Mouse (Mus musculus): ENCODE measurements around the gene Hoxb7. TPM values are rescaled to one million over a fixed set of nuclear protein-coding genes. Genes with fewer than 3 reads are reported as not detected.

The Hoxb7 gene
- polyA plus RNA-seq, 1 experiment = not detected

DNA sequence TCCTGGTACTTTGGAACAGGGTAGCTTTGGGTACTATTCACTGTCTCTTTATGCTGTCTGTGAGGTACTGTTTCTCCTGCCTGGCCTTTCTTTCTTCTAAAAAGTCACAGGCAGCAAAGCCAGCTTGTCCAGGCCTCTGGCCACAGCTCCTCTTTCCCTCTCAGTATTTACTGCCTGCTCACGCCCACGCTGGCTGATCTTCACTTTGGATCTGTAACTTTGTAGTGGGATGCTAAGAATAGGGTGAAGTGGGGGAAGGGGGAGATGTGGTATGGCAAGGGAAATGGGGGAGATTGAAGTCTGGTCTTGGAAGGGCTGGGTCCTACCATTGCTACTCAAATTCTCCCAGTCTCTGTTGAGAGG is 47.6 kb downstream of the Hoxb7 start:
- Histone ChIP-seq H3K27ac (ENCODE audit: insufficient read depth, low read length) (no peak overlapping the region), H3K27me3 (ENCODE audit: control insufficient read depth, insufficient read depth, low read length) (peaks cover 5% of the 10 kb centered on the region; the same call in 1 of the 2 replicates)

DNA sequence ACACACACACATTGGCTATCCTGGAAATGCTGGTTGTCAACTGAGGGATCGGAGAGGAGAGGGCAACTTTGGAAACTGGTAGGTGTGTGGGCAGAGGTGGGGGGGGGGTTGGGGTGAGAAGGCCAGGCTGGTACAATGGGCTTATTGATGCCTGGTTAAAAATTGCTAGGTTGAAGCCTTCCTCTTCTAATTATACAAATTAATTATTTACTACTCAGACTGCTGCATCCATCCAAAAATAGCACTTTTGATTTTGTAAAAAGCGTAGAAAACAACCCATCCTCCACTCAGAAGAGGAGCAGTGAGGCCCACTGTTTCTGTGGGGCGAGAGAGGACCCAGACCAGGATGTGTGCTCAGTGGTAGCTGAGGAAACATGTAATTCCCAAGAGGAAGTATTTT is 48.6 kb downstream of the Hoxb7 start:
- H3K27me3 ChIP-seq (ENCODE audit: control insufficient read depth, insufficient read depth, low read length) = peaks cover 5% of the 10 kb centered on the region; the same call in 1 of the 2 replicates
- TF ChIP-seq CTCF (IDR thresholded peaks at IDR 0.05; ENCODE audit: borderline replicate concordance, insufficient read depth, low read depth, low read length) = no peak
- TF ChIP-seq POLR2A (IDR thresholded peaks at IDR 0.05; ENCODE audit: borderline replicate concordance, insufficient read depth, low read length) = no peak
- no peak overlapping the region for H3K27ac ChIP-seq (ENCODE audit: insufficient read depth, low read length)
- H3K4me1 ChIP-seq (ENCODE audit: control insufficient read depth, insufficient read depth, low read length) = no peaks in the 10 kb centered on the region
- 26% methylated on average over 3 of the region's 3 CpGs for WGBS
- no peak for DNase-seq
- no peak overlapping the region for H3K4me3 ChIP-seq (replicated peaks; ENCODE audit: insufficient read depth, low read depth, low read length)

More for the DNA sequence above, 47.6 kb downstream of the Hoxb7 start:
- Histone ChIP-seq H3K4me3 (replicated peaks; ENCODE audit: insufficient read depth, low read depth, low read length) (no peak overlapping the region), H3K4me1 (ENCODE audit: control insufficient read depth, insufficient read depth, low read length) (no peaks in the 10 kb centered on the region)
- TF ChIP-seq POLR2A (IDR thresholded peaks at IDR 0.05; ENCODE audit: borderline replicate concordance, insufficient read depth, low read length) = no peak
- no peak for TF ChIP-seq CTCF (IDR thresholded peaks at IDR 0.05; ENCODE audit: borderline replicate concordance, insufficient read depth, low read depth, low read length)
- DNase-seq = no peak
- WGBS = 8% methylated on average over 2 of the region's 2 CpGs

GRCm38 (mm10) chr11:96336597-96336996 is 50.2 kb downstream of the Hoxb7 start:
- no peak for TF ChIP-seq POLR2A (IDR thresholded peaks at IDR 0.05; ENCODE audit: borderline replicate concordance, insufficient read depth, low read length)
- TF ChIP-seq CTCF (IDR thresholded peaks at IDR 0.05; ENCODE audit: borderline replicate concordance, insufficient read depth, low read depth, low read length) = no peak
- DNase-seq = no peak
- Histone ChIP-seq H3K27ac (ENCODE audit: insufficient read depth, low read length) (no peak overlapping the region), H3K4me3 (replicated peaks; ENCODE audit: insufficient read depth, low read depth, low read length) (no peak overlapping the region), H3K27me3 (ENCODE audit: control insufficient read depth, insufficient read depth, low read length) (peaks cover 8% of the 10 kb centered on the region; the same call in 1 of the 2 replicates), H3K4me1 (ENCODE audit: control insufficient read depth, insufficient read depth, low read length) (no peaks in the 10 kb centered on the region)
- WGBS = 4% methylated on average over 2 of the region's 2 CpGs

GRCm38 (mm10) chr11:96337026-96337425 is 50.6 kb downstream of the Hoxb7 start:
- TF ChIP-seq POLR2A (IDR thresholded peaks at IDR 0.05; ENCODE audit: borderline replicate concordance, insufficient read depth, low read length) (no peak), CTCF (IDR thresholded peaks at IDR 0.05; ENCODE audit: borderline replicate concordance, insufficient read depth, low read depth, low read length) (no peak)
- Histone ChIP-seq H3K27ac (ENCODE audit: insufficient read depth, low read length) (no peak overlapping the region), H3K27me3 (ENCODE audit: control insufficient read depth, insufficient read depth, low read length) (peaks cover 9% of the 10 kb centered on the region; the same call in 1 of the 2 replicates), H3K4me3 (replicated peaks; ENCODE audit: insufficient read depth, low read depth, low read length) (no peak overlapping the region), H3K4me1 (ENCODE audit: control insufficient read depth, insufficient read depth, low read length) (no peaks in the 10 kb centered on the region)
- no peak for DNase-seq
- 4% methylated on average over 6 of the region's 6 CpGs for WGBS

- H3K4me1 ChIP-seq (ENCODE audit: control insufficient read depth, insufficient read depth, low read length) = no peaks in the 10 kb centered on the region
- no peak overlapping the region for H3K27ac ChIP-seq (ENCODE audit: insufficient read depth, low read length)
- no peak for TF ChIP-seq POLR2A (IDR thresholded peaks at IDR 0.05; ENCODE audit: borderline replicate concordance, insufficient read depth, low read length)
- no peak for TF ChIP-seq CTCF (IDR thresholded peaks at IDR 0.05; ENCODE audit: borderline replicate concordance, insufficient read depth, low read depth, low read length)
- no peak overlapping the region for H3K4me3 ChIP-seq (replicated peaks; ENCODE audit: insufficient read depth, low read depth, low read length)
- DNase-seq = no peak
- peaks cover 4% of the 10 kb centered on the region; the same call in 1 of the 2 replicates for H3K27me3 ChIP-seq (ENCODE audit: control insufficient read depth, insufficient read depth, low read length)
- WGBS = 13% methylated on average over 7 of the region's 7 CpGs
Measured at GRCm38 (mm10) chr11:96338957-96339855, 52.8 kb downstream of the Hoxb7 start.

Other genes with a start within 250 kb of the Hoxb7 start
- gene Ube2z, start 221.2 kb upstream of the Hoxb7 start, polyA plus RNA-seq (2012; rRNA removed) = 56.0 and 56.8 TPM in 2 replicates
- 696 and 758 TPM in 2 replicates for gene Atp5g1, start 211.0 kb upstream of the Hoxb7 start, polyA plus RNA-seq (2012; rRNA removed)
- 0.08 TPM in 1 of 2 replicates, not detected in the other for gene Calcoco2, start 174.7 kb upstream of the Hoxb7 start, polyA plus RNA-seq (2012; rRNA removed)
- gene Ttll6, start 152.8 kb upstream of the Hoxb7 start, polyA plus RNA-seq (2012; rRNA removed) = 0.39 and 0.52 TPM in 2 replicates
- not detected in 2 replicates for gene Hoxb13, start 92.3 kb upstream of the Hoxb7 start, polyA plus RNA-seq (2012; rRNA removed)
- gene Hoxb9, start 15.2 kb upstream of the Hoxb7 start, polyA plus RNA-seq (2012; rRNA removed) = not detected in 2 replicates
- gene Hoxb8, start 4.7 kb upstream of the Hoxb7 start, polyA plus RNA-seq (2012; rRNA removed) = 0.11 and 1.0 TPM in 2 replicates
- 1.5 and 3.2 TPM in 2 replicates for gene Hoxb6, start 5.9 kb downstream of the Hoxb7 start, polyA plus RNA-seq (2012; rRNA removed)
- gene Hoxb5, start 16.7 kb downstream of the Hoxb7 start, polyA plus RNA-seq (2012; rRNA removed) = 6.8 and 9.3 TPM in 2 replicates
- 1.5 TPM in 2 replicates for gene Hoxb4, start 31.6 kb downstream of the Hoxb7 start, polyA plus RNA-seq (2012; rRNA removed)
- 5.4 and 5.5 TPM in 2 replicates for gene Hoxb3, start 36.7 kb downstream of the Hoxb7 start, polyA plus RNA-seq (2012; rRNA removed)
- 4.2 and 4.7 TPM in 2 replicates for gene Hoxb2, start 63.9 kb downstream of the Hoxb7 start, polyA plus RNA-seq (2012; rRNA removed)
- gene Hoxb1, start 79.1 kb downstream of the Hoxb7 start, polyA plus RNA-seq (2012; rRNA removed) = 0.06 TPM in 1 of 2 replicates, not detected in the other
- gene Skap1, start 178.0 kb downstream of the Hoxb7 start, polyA plus RNA-seq (2012; rRNA removed) = 0.98 and 1.5 TPM in 2 replicates